Mouse (Mus musculus) embryonic facial prominence, embryonic 12.5 days (tissue): Measurements from ENCODE around the gene Patz1. TPM values are rescaled to one million over a fixed set of nuclear protein-coding genes. Genes with fewer than 3 reads are reported as not detected.
A peak's percentile ranks its signal among the peaks of the same experiment; 100 is the strongest.

Experiments
- ATAC-seq: fragments of 200-750 bp; cut with Nextera tagmentation; 2 replicates; pipeline ENCODE4 v1.8.0; 2017; ENCODE audit not compliant: insufficient number of reproducible peaks, insufficient read depth, low FRiP score, low TSS enrichment
- H3K27ac ChIP-seq: fragments of 300-500 bp; sonication (generic); 2 replicates; pipeline ENCODE4 v1.5.1; 2016; ENCODE audit warnings: mild to moderate bottlenecking
- H3K27me3 ChIP-seq: fragments of 300-500 bp; sonication (generic); 2 replicates; pipeline ENCODE4 v1.6.1; 2016; ENCODE audit warnings: mild to moderate bottlenecking, moderate library complexity
- H3K36me3 ChIP-seq: fragments of 300-500 bp; sonication (generic); 2 replicates; pipeline ENCODE4 v1.6.1; 2016; ENCODE audit warnings: mild to moderate bottlenecking
- H3K4me1 ChIP-seq: fragments of 300-500 bp; sonication (generic); 2 replicates; pipeline ENCODE4 v1.6.1; 2016
- H3K4me2 ChIP-seq: fragments of 300-500 bp; sonication (generic); replicated peaks from 2 replicates; pipeline ENCODE4 v1.6.1; 2016; ENCODE audit warnings: mild to moderate bottlenecking, moderate library complexity
- H3K4me3 ChIP-seq: fragments of 300-500 bp; sonication (generic); 2 replicates; pipeline ENCODE4 v1.5.1; 2016; ENCODE audit warnings: mild to moderate bottlenecking
- H3K9ac ChIP-seq: fragments of 300-500 bp; sonication (generic); 2 replicates; pipeline ENCODE4 v1.6.1; 2016; ENCODE audit warnings: mild to moderate bottlenecking, moderate library complexity
- H3K9me3 ChIP-seq: fragments of 300-500 bp; sonication (generic); 2 replicates; pipeline ENCODE4 v1.6.1; 2016; ENCODE audit warnings: mild to moderate bottlenecking, moderate library complexity
- WGBS: fragments of 180-500 bp; shearing (Covaris S2); methylation state at CpG from one replicate; pipeline ENCODE4 v1.1.7; 2016; 5-methylcytosine and 5-hydroxymethylcytosine counted together
- polyA plus RNA-seq: library from polyadenylated mRNA; unstranded; fragments of >200 nt; fragmentation: Nextera tagmentation; extraction: Ambion mirVana; gene quantifications from 2 replicates; pipeline ENCODE4 v1.2.1, GENCODE M21; 2016

The Patz1 gene
- polyA plus RNA-seq, 1 experiment from 2014 or later: 84.3 TPM

GRCm38 (mm10) chr11:3310789-3311585 lies 22.3 kb downstream of the Patz1 start:
- H3K27me3 ChIP-seq: no peaks in the 10 kb centered on the region
- peaks cover 67% of the 10 kb centered on the region for H3K36me3 ChIP-seq
- no peak overlapping the region for H3K4me2 ChIP-seq
- no peaks in the 10 kb centered on the region for H3K9me3 ChIP-seq
- WGBS: 85% methylated on average over 10 of the region's 10 CpGs
- no peak overlapping the region for H3K27ac ChIP-seq
- H3K4me3 ChIP-seq: no peak overlapping the region
- H3K9ac ChIP-seq: no peak overlapping the region
- ATAC-seq: no peak
- H3K4me1 ChIP-seq: no peaks in the 10 kb centered on the region

GRCm38 (mm10) chr11:3311586-3312347 lies 23.1 kb downstream of the Patz1 start:
- peaks cover 60% of the 10 kb centered on the region for H3K36me3 ChIP-seq
- H3K27ac ChIP-seq: no peak overlapping the region
- ATAC-seq: no peak
- H3K27me3 ChIP-seq: no peaks in the 10 kb centered on the region
- no peak overlapping the region for H3K4me3 ChIP-seq
- H3K4me2 ChIP-seq: no peak overlapping the region
- H3K9ac ChIP-seq: no peak overlapping the region
- H3K9me3 ChIP-seq: no peaks in the 10 kb centered on the region
- WGBS: 84% methylated on average over 10 of the region's 10 CpGs
- H3K4me1 ChIP-seq: no peaks in the 10 kb centered on the region

GRCm38 (mm10) chr11:3313294-3313693 lies 24.6 kb downstream of the Patz1 start:
- H3K27me3 ChIP-seq: no peaks in the 10 kb centered on the region
- H3K9me3 ChIP-seq: no peaks in the 10 kb centered on the region
- H3K9ac ChIP-seq: no peak overlapping the region
- no peak for ATAC-seq
- H3K4me2 ChIP-seq: no peak overlapping the region
- no peak overlapping the region for H3K27ac ChIP-seq
- WGBS: 89% methylated on average over 1 of the region's 1 CpGs
- peaks cover 44% of the 10 kb centered on the region for H3K36me3 ChIP-seq
- H3K4me3 ChIP-seq: no peak overlapping the region
- no peaks in the 10 kb centered on the region for H3K4me1 ChIP-seq

GRCm38 (mm10) chr11:3314148-3314547 lies 25.5 kb downstream of the Patz1 start:
- no peaks in the 10 kb centered on the region for H3K27me3 ChIP-seq
- H3K9ac ChIP-seq: no peak overlapping the region
- H3K4me2 ChIP-seq: no peak overlapping the region
- H3K4me1 ChIP-seq: no peaks in the 10 kb centered on the region
- no peak overlapping the region for H3K4me3 ChIP-seq
- WGBS: 26% methylated on average over 2 of the region's 2 CpGs
- no peaks in the 10 kb centered on the region for H3K9me3 ChIP-seq
- ATAC-seq: no peak
- no peak overlapping the region for H3K27ac ChIP-seq
- peaks cover 36% of the 10 kb centered on the region for H3K36me3 ChIP-seq

GRCm38 (mm10) chr11:3318286-3318685 lies 29.6 kb downstream of the Patz1 start:
- H3K9ac ChIP-seq: no peak overlapping the region
- no peaks in the 10 kb centered on the region for H3K9me3 ChIP-seq
- 0 out of 2 replicates have a peak, but pooled peaks cover 4% of the 10 kb centered on the region for H3K36me3 ChIP-seq
- no peak overlapping the region for H3K4me3 ChIP-seq
- no peak for ATAC-seq
- no peaks in the 10 kb centered on the region for H3K27me3 ChIP-seq
- no peaks in the 10 kb centered on the region for H3K4me1 ChIP-seq
- no peak overlapping the region for H3K4me2 ChIP-seq
- H3K27ac ChIP-seq: no peak overlapping the region
- 90% methylated on average over 3 of the region's 3 CpGs for WGBS

- Histone ChIP-seq H3K36me3 (no peaks in the 10 kb centered on the region), H3K27ac (no peak overlapping the region), H3K9me3 (no peaks in the 10 kb centered on the region), H3K4me3 (no peak overlapping the region), H3K4me1 (peaks cover 20% of the 10 kb centered on the region), H3K4me2 (no peak overlapping the region), H3K27me3 (no peaks in the 10 kb centered on the region), H3K9ac (no peak overlapping the region)
- no peak for ATAC-seq
- 77% methylated on average over 5 of the region's 5 CpGs for WGBS
Measured at GRCm38 (mm10) chr11:3328271-3328670, 39.6 kb downstream of the Patz1 start.

- Histone ChIP-seq H3K9ac (no peak overlapping the region), H3K4me2 (no peak overlapping the region), H3K4me1 (peaks cover 20% of the 10 kb centered on the region), H3K36me3 (no peaks in the 10 kb centered on the region), H3K27me3 (no peaks in the 10 kb centered on the region), H3K4me3 (no peak overlapping the region), H3K9me3 (no peaks in the 10 kb centered on the region), H3K27ac (no peak overlapping the region)
- 76% methylated on average over 11 of the region's 11 CpGs for WGBS
- no peak for ATAC-seq
Measured at GRCm38 (mm10) chr11:3328806-3329775, 40.4 kb downstream of the Patz1 start.

GRCm38 (mm10) chr11:3329891-3330451 lies 41.3 kb downstream of the Patz1 start, which contains the start of gene Pik3ip1:
TSS of gene Pik3ip1 (plus strand) at chr11:3330401.
- Histone ChIP-seq H3K9me3 (no peaks in the 10 kb centered on the region), H3K27ac (peak within 1 kb of the TSS; percentile 75), H3K4me2 (peak within 1 kb of the TSS; percentile 92), H3K9ac (peak within 1 kb of the TSS; percentile 46), H3K27me3 (no peaks in the 10 kb centered on the region), H3K4me1 (peaks cover 22% of the 10 kb centered on the region), H3K36me3 (no peaks in the 10 kb centered on the region), H3K4me3 (peak within 1 kb of the TSS; percentile 43)
- no peak for ATAC-seq

GRCm38 (mm10) chr11:3330566-3330965 lies 41.9 kb downstream of the Patz1 start:
- Histone ChIP-seq H3K36me3 (no peaks in the 10 kb centered on the region), H3K4me3 (peak overlapping the region; percentile 43), H3K4me1 (peaks cover 24% of the 10 kb centered on the region), H3K27me3 (no peaks in the 10 kb centered on the region), H3K4me2 (peak overlapping the region; percentile 92), H3K27ac (peak overlapping the region; percentile 75), H3K9me3 (no peaks in the 10 kb centered on the region), H3K9ac (peak overlapping the region; percentile 46)
- WGBS: under 1% methylated on average over 9 of the region's 9 CpGs
- ATAC-seq: no peak

GRCm38 (mm10) chr11:3330991-3331750 lies 42.5 kb downstream of the Patz1 start:
- H3K36me3 ChIP-seq: no peaks in the 10 kb centered on the region
- H3K27me3 ChIP-seq: no peaks in the 10 kb centered on the region
- ATAC-seq: no peak
- 2% methylated on average over 14 of the region's 14 CpGs for WGBS
- H3K27ac ChIP-seq: peak overlapping the region; percentile 75; the same call in 1 of the 2 replicates
- peak overlapping the region; percentile 43 for H3K4me3 ChIP-seq
- peaks cover 24% of the 10 kb centered on the region for H3K4me1 ChIP-seq
- peak overlapping the region; percentile 46 for H3K9ac ChIP-seq
- no peaks in the 10 kb centered on the region for H3K9me3 ChIP-seq
- peak overlapping the region; percentile 92 for H3K4me2 ChIP-seq
